Mouse (Mus musculus) layer of hippocampus, postnatal 14 days (tissue): ENCODE data around the gene Gmeb1. TPM values are rescaled to one million over a fixed set of nuclear protein-coding genes. Genes with fewer than 3 reads are reported as not detected.
"Not testable (repeated sequence)": the region's sequence is repeated elsewhere in the genome, so short reads cannot be mapped to it uniquely, and the experiment has no call there.

Experiments
- DNase-seq, 2 experiments: peaks; one replicate each; pipeline ENCODE4 v3.0.0; 2021 to 2022; ENCODE audit warnings: low spot score in 2 of 2, mixed read lengths in 1 of 2
- long read RNA-seq, 2 experiments: library from polyadenylated mRNA; stranded (forward); transcript quantifications; one replicate each; pipeline ENCODE4 v2.0.0; 2021
- total RNA-seq, 2 experiments: library from RNA; stranded (reverse); gene quantifications; 2 replicates each; pipeline ENCODE4 v1.2.3; 2021

Gene Gmeb1
- 10 to 100 TPM; 24.2 to 26.7 TPM for total RNA-seq
- long read RNA-seq, experiment 1, partial matches to known transcripts: 0 of 4 reads
- long read RNA-seq, experiment 1, other reads (novel, unspliced or antisense): 3 of 4 reads
- long read RNA-seq, experiment 2, partial matches to known transcripts: 1 of 9 reads
- long read RNA-seq, experiment 2, other reads (novel, unspliced or antisense): 7 of 9 reads

- peak; percentile 64 to 71 for DNase-seq
Measured at GRCm38 (mm10) chr4:132261514-132262357, at the start of gene Gmeb1. Gene Gmeb1 (minus strand): TSS chr4:132261602.

GRCm38 (mm10) chr4:132309849-132310472, 48.6 kb upstream of the Gmeb1 start:
- peak in 1 of 2 experiments; percentile 26 for DNase-seq

GRCm38 (mm10) chr4:132309140-132309848, 47.9 kb upstream of the Gmeb1 start:
- DNase-seq: peak in 1 of 2 experiments; percentile 37

GRCm38 (mm10) chr4:132308437-132309139, 47.2 kb upstream of the Gmeb1 start:
- peak; percentile 90 to 96 for DNase-seq

GRCm38 (mm10) chr4:132306004-132306403, 44.6 kb upstream of the Gmeb1 start:
- no peak for DNase-seq

- no peak for DNase-seq
Measured at GRCm38 (mm10) chr4:132305276-132305675, 43.9 kb upstream of the Gmeb1 start.

- DNase-seq: not testable (repeated sequence)
Measured at GRCm38 (mm10) chr4:132303484-132303883, 42.1 kb upstream of the Gmeb1 start.

GRCm38 (mm10) chr4:132302939-132303479, 41.6 kb upstream of the Gmeb1 start, which contains the start of gene Rab42:
Gene Rab42 (minus strand): TSS chr4:132303385.
- DNase-seq: peak; percentile 31 to 34

- DNase-seq: no peak
Measured at GRCm38 (mm10) chr4:132301965-132302938, 40.9 kb upstream of the Gmeb1 start.

GRCm38 (mm10) chr4:132301486-132301885, 40.1 kb upstream of the Gmeb1 start:
- no peak for DNase-seq

GRCm38 (mm10) chr4:132299849-132300248, 38.4 kb upstream of the Gmeb1 start:
- DNase-seq: no peak

- DNase-seq: no peak
Measured at GRCm38 (mm10) chr4:132295696-132296390, 34.4 kb upstream of the Gmeb1 start.

GRCm38 (mm10) chr4:132293682-132294240, 32.4 kb upstream of the Gmeb1 start:
- no peak for DNase-seq

- DNase-seq: no peak
Measured at GRCm38 (mm10) chr4:132292988-132293387, 31.6 kb upstream of the Gmeb1 start.

- no peak for DNase-seq
Measured at GRCm38 (mm10) chr4:132291624-132292335, 30.4 kb upstream of the Gmeb1 start.

- DNase-seq: no peak
Measured at GRCm38 (mm10) chr4:132291056-132291455, 29.7 kb upstream of the Gmeb1 start.

GRCm38 (mm10) chr4:132288840-132289239, 27.4 kb upstream of the Gmeb1 start:
- DNase-seq: not testable (repeated sequence)

- no peak for DNase-seq
Measured at GRCm38 (mm10) chr4:132275949-132276348, 14.5 kb upstream of the Gmeb1 start.
